Mouse (Mus musculus): ENCODE measurements at regions not wholly inside any gene's neighbourhood (a gene's known extent, or its start where the extent isn't known, plus 50 kb on each side); places are given as distances from the start of the nearest gene placed in this dataset.

- no peak for DNase-seq (ENCODE audit: extremely low read depth)
- no peaks in the 10 kb centered on the region for H3K36me3 ChIP-seq (replicated peaks in 1 of 2; ENCODE audit: control insufficient read depth in 1 of 2, insufficient read depth in 1 of 2, low read length in 1 of 2)
- H3K4me3 ChIP-seq (replicated peaks in 1 of 3; ENCODE audit: low read depth in 2 of 3, low read length in 2 of 3, poor library complexity in 1 of 3): no peak overlapping the region
- TF ChIP-seq CTCF (conservative IDR thresholded peaks at IDR 0.05 in 1 of 2, IDR thresholded peaks at IDR 0.05 in 1 of 2; ENCODE audit: low read depth in 2 of 2, low read length in 2 of 2) (no peak), MAX (IDR thresholded peaks at IDR 0.05; ENCODE audit: low read length) (no peak), TCF12 (IDR thresholded peaks at IDR 0.05; ENCODE audit: low read depth, low read length) (no peak), RCOR1 (conservative IDR thresholded peaks at IDR 0.05; ENCODE audit: low read depth, low read length) (no peak), MXI1 (IDR thresholded peaks at IDR 0.05; ENCODE audit: low read depth, low read length) (no peak)
- dilution Hi-C loops (cut with MboI; ENCODE audit: extremely low pct_ligation_motif_present, extremely low pct_unique_long_range_greater_than_20kb, low sequenced_read_pairs): no loop called here
- H3K4me2 ChIP-seq (ENCODE audit: insufficient read depth, low read depth, poor library complexity, severe bottlenecking): no peak overlapping the region
- H3K9ac ChIP-seq (ENCODE audit: insufficient read depth, low read depth): no peak overlapping the region
- in situ Hi-C loops (cut with MboI; ENCODE audit: low pct_ligation_motif_present, low pct_unique_long_range_greater_than_20kb, low sequenced_read_pairs): no loop called here
- no peak overlapping the region for H3K27ac ChIP-seq (ENCODE audit: insufficient read depth, low read depth)
- H3K79me2 ChIP-seq (replicated peaks; ENCODE audit: control insufficient read depth, extremely low read depth, insufficient read depth, poor library complexity, severe bottlenecking): no peaks in the 10 kb centered on the region
- no peaks in the 10 kb centered on the region for H3K9me3 ChIP-seq (replicated peaks; ENCODE audit: low read length)
- H3K4me1 ChIP-seq (ENCODE audit: control insufficient read depth in 1 of 2, insufficient read depth in 2 of 2): no peaks in the 10 kb centered on the region
- H3K27me3 ChIP-seq (replicated peaks): no peaks in the 10 kb centered on the region
Observed at GRCm38 (mm10) chr8:82477426-82477769, 74.4 kb upstream of the Il15 start.

- dilution Hi-C loops (cut with MboI; ENCODE audit: extremely low pct_ligation_motif_present, extremely low pct_unique_long_range_greater_than_20kb, low sequenced_read_pairs): no loop called here
- no peak for DNase-seq (ENCODE audit: extremely low read depth)
- H3K9ac ChIP-seq (ENCODE audit: insufficient read depth, low read depth): no peak overlapping the region
- TF ChIP-seq MAZ (IDR thresholded peaks at IDR 0.05; ENCODE audit: low read depth, low read length): no peak
- no peak for TF ChIP-seq EP300 (IDR thresholded peaks at IDR 0.05; ENCODE audit: low read length)
- no peak for TF ChIP-seq ZC3H11A (IDR thresholded peaks at IDR 0.05; ENCODE audit: low read depth, low read length)
- no peak for TF ChIP-seq CTCF (conservative IDR thresholded peaks at IDR 0.05 in 1 of 2, IDR thresholded peaks at IDR 0.05 in 1 of 2; ENCODE audit: low read depth in 2 of 2, low read length in 2 of 2)
- TF ChIP-seq PAX5 (IDR thresholded peaks at IDR 0.05; ENCODE audit: low read length): no peak
- no peak for TF ChIP-seq MYC (IDR thresholded peaks at IDR 0.05; ENCODE audit: low read depth, low read length)
- no peak for TF ChIP-seq CHD1 (IDR thresholded peaks at IDR 0.05; ENCODE audit: low read depth, low read length)
- no peak for TF ChIP-seq ETS1 (conservative IDR thresholded peaks at IDR 0.05; ENCODE audit: low read depth, low read length)
- TF ChIP-seq MXI1 (IDR thresholded peaks at IDR 0.05; ENCODE audit: low read depth, low read length): no peak
- TF ChIP-seq USF1 (IDR thresholded peaks at IDR 0.05; ENCODE audit: low read depth, low read length): no peak
- TF ChIP-seq NRF1 (IDR thresholded peaks at IDR 0.05; ENCODE audit: low read depth, low read length): no peak
- TF ChIP-seq POLR2AphosphoS2 (IDR thresholded peaks at IDR 0.05; ENCODE audit: low read depth, low read length): no peak
- no peak for TF ChIP-seq UBTF (IDR thresholded peaks at IDR 0.05; ENCODE audit: low read depth, low read length)
- no peak for TF ChIP-seq HCFC1 (IDR thresholded peaks at IDR 0.05; ENCODE audit: low read depth, low read length)
- no peak for TF ChIP-seq SIN3A (IDR thresholded peaks at IDR 0.05; ENCODE audit: low read length)
- TF ChIP-seq ZMIZ1 (IDR thresholded peaks at IDR 0.05; ENCODE audit: low read depth, low read length): no peak
- no peak for TF ChIP-seq ELF1 (IDR thresholded peaks at IDR 0.05; ENCODE audit: low read depth, low read length)
- no peak for TF ChIP-seq TCF12 (IDR thresholded peaks at IDR 0.05; ENCODE audit: low read depth, low read length)
- no peak for TF ChIP-seq NELFE (IDR thresholded peaks at IDR 0.05; ENCODE audit: low read depth, low read length)
- no peak for TF ChIP-seq GABPA (IDR thresholded peaks at IDR 0.05; ENCODE audit: insufficient replicate concordance, low read depth, low read length)
- H3K4me2 ChIP-seq (ENCODE audit: insufficient read depth, low read depth, poor library complexity, severe bottlenecking): no peak overlapping the region
- in situ Hi-C loops (cut with MboI; ENCODE audit: low pct_ligation_motif_present, low pct_unique_long_range_greater_than_20kb, low sequenced_read_pairs): no loop called here
- H3K79me2 ChIP-seq (replicated peaks; ENCODE audit: control insufficient read depth, extremely low read depth, insufficient read depth, poor library complexity, severe bottlenecking): no peaks in the 10 kb centered on the region
- no peaks in the 10 kb centered on the region for H3K27me3 ChIP-seq (replicated peaks)
- no peak overlapping the region for H3K4me3 ChIP-seq (replicated peaks in 1 of 3; ENCODE audit: low read depth in 2 of 3, low read length in 2 of 3, poor library complexity in 1 of 3)
- no peaks in the 10 kb centered on the region for H3K36me3 ChIP-seq (replicated peaks in 1 of 2; ENCODE audit: control insufficient read depth in 1 of 2, insufficient read depth in 1 of 2, low read length in 1 of 2)
- H3K9me3 ChIP-seq (replicated peaks; ENCODE audit: low read length): no peaks in the 10 kb centered on the region
- no peaks in the 10 kb centered on the region for H3K4me1 ChIP-seq (ENCODE audit: control insufficient read depth in 1 of 2, insufficient read depth in 2 of 2)
- H3K27ac ChIP-seq (ENCODE audit: insufficient read depth, low read depth): no peak overlapping the region
Observed at GRCm38 (mm10) chr8:82476708-82477425, 73.8 kb upstream of the Il15 start.
